Mouse (Mus musculus) MEL (cell line): ENCODE measurements at regions not wholly inside any gene's neighbourhood (a gene's known extent, or its start where the extent isn't known, plus 50 kb on each side); places are given as distances from the start of the nearest gene placed in this dataset.

Experiments
- BHLHE40 ChIP-seq: IDR thresholded peaks from 2 replicates; pipeline ENCODE4 v1.6.1; 2012; ENCODE audit warnings: low read depth, mild to moderate bottlenecking, inconsistent platforms, low read length, improper control_type of control experiment, borderline replicate concordance
- CTCF ChIP-seq, 3 experiments: IDR thresholded peaks in 2 of 3; conservative IDR thresholded peaks in 1 of 3; 2 replicates each; pipeline ENCODE4 v1.5.1; 2011 to 2012; ENCODE audit warnings: low read length in 3 of 3, low read depth in 2 of 3, mild to moderate bottlenecking in 2 of 3, improper control_type of control experiment in 1 of 3, inconsistent platforms in 1 of 3, mixed read lengths in 1 of 3, moderate library complexity in 1 of 3; ENCODE audit not compliant: control insufficient read depth in 1 of 3, insufficient read depth in 1 of 3, poor library complexity in 1 of 3, severe bottlenecking in 1 of 3
- E2F4 ChIP-seq: IDR thresholded peaks from 2 replicates; pipeline ENCODE4 v1.6.1; 2011; ENCODE audit warnings: low read depth, low read length, improper control_type of control experiment, borderline replicate concordance
- EP300 ChIP-seq, 2 experiments: IDR thresholded peaks; 2 replicates each; pipeline ENCODE4 v1.6.1; 2011; ENCODE audit warnings: improper control_type of control experiment in 2 of 2, low read length in 2 of 2, low read depth in 1 of 2, mild to moderate bottlenecking in 1 of 2
- MAFK ChIP-seq: IDR thresholded peaks from 2 replicates; pipeline ENCODE4 v1.6.1; 2011; ENCODE audit warnings: low read depth, mild to moderate bottlenecking, low read length, improper control_type of control experiment, borderline replicate concordance
- MAX ChIP-seq: IDR thresholded peaks from 2 replicates; pipeline ENCODE4 v1.6.1; 2011; ENCODE audit warnings: low read length, improper control_type of control experiment
- POLR2A ChIP-seq, 2 experiments: IDR thresholded peaks; 2 replicates each; pipeline ENCODE4 v1.6.1; 2011 to 2012; ENCODE audit warnings: low read length in 2 of 2, mild to moderate bottlenecking in 2 of 2, control low read depth in 1 of 2, improper control_type of control experiment in 1 of 2, low read depth in 1 of 2, moderate library complexity in 1 of 2; ENCODE audit not compliant: control insufficient read depth in 1 of 2, insufficient read depth in 1 of 2, poor library complexity in 1 of 2
- RCOR1 ChIP-seq: IDR thresholded peaks from 2 replicates; pipeline ENCODE4 v1.6.1; 2012; ENCODE audit warnings: low read depth, mild to moderate bottlenecking, inconsistent platforms, low read length, improper control_type of control experiment
- SMC3 ChIP-seq: IDR thresholded peaks from 2 replicates; pipeline ENCODE4 v1.6.1; 2011; ENCODE audit warnings: low read depth, low read length, improper control_type of control experiment
- TAL1 ChIP-seq: IDR thresholded peaks from 2 replicates; pipeline ENCODE4 v1.6.1; 2012; ENCODE audit warnings: mild to moderate bottlenecking, inconsistent platforms, low read length, moderate library complexity, mixed read lengths
- UBTF ChIP-seq: IDR thresholded peaks from 2 replicates; pipeline ENCODE4 v1.6.1; 2012; ENCODE audit warnings: low read depth, mild to moderate bottlenecking, inconsistent platforms, low read length, improper control_type of control experiment, moderate library complexity, borderline replicate concordance; ENCODE audit not compliant: insufficient read depth
- ZMIZ1 ChIP-seq: IDR thresholded peaks from 2 replicates; pipeline ENCODE4 v1.6.1; 2012; ENCODE audit warnings: low read depth, mild to moderate bottlenecking, inconsistent platforms, low read length, improper control_type of control experiment, moderate library complexity
- ZNF384 ChIP-seq: IDR thresholded peaks from 2 replicates; pipeline ENCODE4 v1.6.1; 2012; ENCODE audit warnings: low read depth, mild to moderate bottlenecking, inconsistent platforms, low read length, improper control_type of control experiment

GRCm38 (mm10) chr5:74776081-74776480, 73.4 kb upstream of the Lnx1 start:
- TF ChIP-seq RCOR1 (no peak), EP300 (IDR thresholded peaks at IDR 0.05; ENCODE audit: low read depth in 1 of 2, low read length in 2 of 2) (no peak), CTCF (IDR thresholded peaks at IDR 0.05 in 2 of 3, conservative IDR thresholded peaks at IDR 0.05 in 1 of 3; ENCODE audit: control insufficient read depth in 1 of 3, insufficient read depth in 1 of 3, low read depth in 2 of 3, low read length in 3 of 3, poor library complexity in 1 of 3, severe bottlenecking in 1 of 3) (no peak), ZNF384 (no peak), E2F4 (no peak), POLR2A (IDR thresholded peaks at IDR 0.05; ENCODE audit: control insufficient read depth in 1 of 2, insufficient read depth in 1 of 2, low read depth in 1 of 2, low read length in 2 of 2, poor library complexity in 1 of 2) (no peak), MAFK (no peak), ZMIZ1 (no peak), SMC3 (no peak), MAX (no peak), UBTF (no peak), TAL1 (no peak), BHLHE40 (no peak)
